Mouse (Mus musculus) embryo, embryonic 10.5 days (tissue): ENCODE data around the gene Zfp324.

Experiments
- DNase-seq: peaks from one replicate; pipeline ENCODE4 v3.0.0-alpha.2; 2015; ENCODE audit warnings: low spot score

The Zfp324 gene

DNA sequence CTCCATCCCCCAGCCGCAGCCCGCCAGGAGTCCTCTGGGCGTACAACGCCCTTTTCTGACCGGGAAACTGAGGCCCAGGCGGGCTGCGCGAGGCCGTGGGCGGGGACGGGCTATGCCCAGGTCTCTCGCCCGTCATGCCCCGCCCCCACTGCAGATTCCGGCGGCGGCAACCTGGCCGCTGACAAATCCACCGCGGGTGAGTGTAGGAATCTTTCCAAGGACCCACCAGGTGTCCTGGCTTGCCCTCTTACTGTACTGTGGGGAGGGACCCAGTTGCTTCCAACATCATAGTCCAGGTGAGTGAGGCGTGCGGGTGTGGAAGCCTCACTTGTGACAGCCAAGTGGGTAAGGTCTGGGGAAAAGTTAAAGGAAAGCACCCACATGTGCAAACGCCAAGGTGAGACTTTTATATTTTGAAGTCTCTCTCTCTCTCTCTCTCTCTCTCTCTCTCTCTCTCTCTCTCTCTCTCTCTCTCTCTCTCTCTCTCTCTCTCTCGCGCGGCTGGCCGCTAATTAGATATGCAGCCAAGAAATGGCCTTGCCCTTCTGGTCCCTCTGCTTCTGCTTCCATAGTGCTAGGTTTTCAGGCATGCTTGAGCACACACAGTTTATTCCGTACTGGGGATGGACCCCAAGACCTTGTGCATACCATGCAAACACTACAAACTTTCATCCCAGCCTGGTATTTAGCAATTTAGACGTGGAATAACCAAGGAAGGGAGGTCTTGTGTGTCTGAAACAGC is 637 bp downstream of the Zfp324 start:
- DNase-seq, result peak; percentile 54

DNA sequence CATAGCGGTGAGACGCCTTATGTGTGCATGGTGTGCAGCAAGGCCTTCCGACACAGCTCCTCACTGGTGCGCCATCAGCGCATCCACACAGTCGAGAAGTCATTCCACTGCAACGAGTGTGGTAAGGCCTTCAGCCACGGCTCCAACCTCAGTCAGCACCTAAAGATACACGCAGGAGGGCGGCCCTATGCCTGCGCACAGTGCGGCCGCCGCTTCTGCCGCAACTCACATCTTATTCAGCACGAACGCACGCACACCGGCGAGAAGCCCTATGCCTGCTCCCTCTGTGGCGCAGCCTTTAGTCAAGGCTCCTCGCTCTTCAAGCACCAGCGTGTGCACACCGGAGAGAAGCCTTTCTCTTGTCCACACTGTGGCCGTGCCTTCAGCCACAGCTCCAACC is 5.3 kb downstream of the Zfp324 start:
- no peak for DNase-seq

DNA sequence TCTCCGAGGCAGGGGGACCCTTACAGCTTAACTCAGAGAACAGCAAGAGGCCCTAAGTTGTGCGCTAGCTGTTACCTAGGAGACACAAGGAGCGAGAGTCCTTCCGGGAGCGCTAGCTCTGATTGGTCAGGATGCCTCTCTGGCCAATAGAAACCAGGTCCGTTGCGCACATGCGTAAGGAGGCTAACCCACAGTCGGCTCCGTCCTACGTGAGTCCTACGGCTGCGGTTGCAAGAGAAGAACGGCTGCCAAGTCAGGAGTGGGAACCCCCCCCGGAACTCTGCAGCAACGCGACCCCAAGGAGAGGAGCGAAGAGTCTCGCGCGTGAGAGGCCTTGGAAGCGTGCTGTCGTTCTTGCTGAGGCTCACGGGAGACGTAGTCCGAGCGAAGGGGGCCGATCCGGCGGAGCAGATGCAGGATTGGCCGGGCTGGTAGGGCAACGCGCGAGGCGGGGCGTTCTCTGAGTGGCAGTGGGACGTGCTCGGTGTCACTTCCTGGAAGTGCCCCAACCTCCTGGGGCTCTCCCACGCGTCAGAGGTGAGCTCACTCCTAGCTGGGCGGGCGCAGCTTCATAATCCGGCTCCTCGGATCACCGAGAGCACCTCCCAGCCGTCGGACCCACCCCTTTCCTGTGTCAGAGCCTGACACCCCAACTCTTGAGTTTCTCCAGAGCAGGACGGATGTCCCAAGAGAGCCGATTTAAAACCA is 12.2 kb downstream of the Zfp324 start, which contains the start of gene Zfp446:
Gene Zfp446, plus strand, starts transcription at position 167 of the 708 bp plus-strand sequence.
- DNase-seq, result peak; percentile 98

DNA sequence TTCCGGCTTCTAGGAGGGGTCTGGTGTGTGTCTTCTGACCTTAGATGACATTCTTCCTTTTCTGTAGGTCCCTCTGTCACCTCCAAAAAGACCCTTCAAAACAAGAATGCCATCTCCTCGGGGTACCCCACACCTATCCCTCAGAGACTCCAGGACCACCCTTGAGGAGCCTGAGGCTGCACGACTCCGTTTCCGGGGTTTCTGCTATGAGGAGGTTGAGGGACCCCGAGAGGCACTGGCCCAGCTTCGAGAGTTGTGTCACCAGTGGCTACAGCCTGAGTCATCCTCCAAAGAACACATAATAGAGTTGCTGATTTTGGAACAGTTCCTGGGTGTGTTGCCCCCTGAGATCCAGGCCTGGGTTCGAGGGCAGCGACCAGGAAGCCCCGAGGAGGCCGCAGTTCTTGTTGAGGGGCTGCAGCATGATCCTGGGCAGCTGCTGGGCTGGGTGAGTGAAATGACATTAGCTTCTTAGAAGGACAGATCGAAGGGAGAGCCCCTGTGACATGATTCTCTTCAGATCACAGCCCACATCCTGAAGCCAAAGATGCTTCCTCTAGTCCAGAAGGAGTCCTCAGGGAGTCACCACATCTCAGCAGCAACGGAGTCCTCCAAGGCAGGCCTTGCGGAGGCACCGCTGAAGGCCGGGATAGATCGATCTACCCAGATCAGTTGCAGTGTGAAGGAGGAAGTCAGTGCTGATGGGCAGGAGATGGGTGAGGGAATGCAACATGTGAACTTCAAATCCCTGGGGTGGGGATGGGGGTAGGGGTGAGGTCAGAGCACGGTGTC is 13.5 kb downstream of the Zfp324 start:
- DNase-seq, result no peak

DNA sequence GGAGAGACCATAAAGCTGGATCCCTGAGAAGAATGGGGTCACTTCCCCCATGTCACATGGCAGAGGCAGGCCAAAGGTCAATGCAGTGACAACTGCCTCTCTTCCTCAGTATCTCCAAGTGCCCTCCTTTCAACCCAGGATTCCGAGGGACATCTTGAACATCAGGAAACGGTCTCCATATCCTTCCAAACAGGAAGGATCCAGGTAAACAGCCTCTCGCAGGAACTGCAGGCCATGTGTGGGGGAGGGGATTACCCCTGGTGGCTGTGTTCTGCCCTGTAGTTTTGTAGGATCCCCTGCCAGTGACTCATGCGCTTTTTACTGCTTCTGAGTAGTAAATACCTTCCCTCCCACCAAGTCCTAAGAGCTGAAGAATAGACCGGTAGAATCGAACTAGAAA is 14.1 kb downstream of the Zfp324 start:
- no peak for DNase-seq

DNA sequence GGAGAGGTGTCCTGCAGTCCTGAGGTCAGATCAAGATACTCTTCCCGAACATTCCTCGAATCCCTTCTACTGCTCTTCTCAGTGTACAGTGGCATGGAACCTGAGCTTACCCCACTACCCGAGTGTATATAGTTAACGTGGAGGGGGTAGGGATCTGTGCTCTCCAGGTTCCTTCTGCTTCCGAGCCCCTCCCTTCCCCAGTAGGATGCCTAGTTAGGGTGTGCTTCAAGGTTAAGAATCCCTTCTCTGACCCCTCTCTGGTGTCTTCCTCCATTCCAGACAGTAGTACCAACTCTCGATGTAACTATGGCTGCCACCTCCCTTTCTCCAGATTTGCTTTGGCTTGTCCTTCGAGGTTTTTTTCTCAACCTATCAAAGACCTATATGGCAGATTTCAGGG is 14.7 kb downstream of the Zfp324 start:
- no peak for DNase-seq

DNA sequence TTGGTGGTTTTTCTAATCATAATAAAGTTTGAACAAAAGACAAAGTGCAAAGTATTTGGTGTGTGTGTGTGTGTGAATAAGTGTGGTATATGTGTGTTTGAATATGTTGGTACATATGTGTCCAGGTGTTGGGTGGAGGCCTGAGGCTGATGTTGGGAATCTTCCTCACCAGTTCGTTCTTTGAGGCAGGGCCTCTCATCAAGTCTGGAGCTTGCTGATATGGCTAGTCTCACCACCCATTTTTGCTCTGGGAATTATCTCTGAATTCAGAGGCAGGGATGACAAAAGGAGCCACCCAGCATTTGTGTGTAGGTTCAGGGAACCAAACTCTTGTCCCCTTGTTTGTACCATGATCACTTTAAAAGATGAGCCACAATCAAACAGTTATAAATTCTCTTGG is 20.1 kb downstream of the Zfp324 start:
- no peak for DNase-seq

DNA sequence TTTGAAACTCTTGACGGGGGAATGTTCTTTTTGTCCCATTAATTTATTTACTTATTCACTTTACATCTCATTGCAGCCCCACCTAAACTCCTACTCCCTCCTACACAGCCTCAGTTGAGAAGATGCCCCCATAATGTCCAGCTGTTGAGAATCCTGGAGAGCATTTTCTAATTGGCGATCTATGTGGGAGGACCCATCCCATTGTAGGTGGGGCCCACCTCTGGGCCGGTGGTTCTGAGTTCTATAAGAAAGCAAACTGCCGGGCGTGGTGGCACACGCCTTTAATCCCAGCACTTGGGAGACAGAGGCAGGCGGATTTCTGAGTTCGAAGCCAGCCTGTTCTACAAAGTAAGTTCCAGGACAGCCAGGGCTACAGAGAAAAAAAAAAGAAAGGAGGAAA is 21.3 kb downstream of the Zfp324 start:
- DNase-seq, result no peak

DNA sequence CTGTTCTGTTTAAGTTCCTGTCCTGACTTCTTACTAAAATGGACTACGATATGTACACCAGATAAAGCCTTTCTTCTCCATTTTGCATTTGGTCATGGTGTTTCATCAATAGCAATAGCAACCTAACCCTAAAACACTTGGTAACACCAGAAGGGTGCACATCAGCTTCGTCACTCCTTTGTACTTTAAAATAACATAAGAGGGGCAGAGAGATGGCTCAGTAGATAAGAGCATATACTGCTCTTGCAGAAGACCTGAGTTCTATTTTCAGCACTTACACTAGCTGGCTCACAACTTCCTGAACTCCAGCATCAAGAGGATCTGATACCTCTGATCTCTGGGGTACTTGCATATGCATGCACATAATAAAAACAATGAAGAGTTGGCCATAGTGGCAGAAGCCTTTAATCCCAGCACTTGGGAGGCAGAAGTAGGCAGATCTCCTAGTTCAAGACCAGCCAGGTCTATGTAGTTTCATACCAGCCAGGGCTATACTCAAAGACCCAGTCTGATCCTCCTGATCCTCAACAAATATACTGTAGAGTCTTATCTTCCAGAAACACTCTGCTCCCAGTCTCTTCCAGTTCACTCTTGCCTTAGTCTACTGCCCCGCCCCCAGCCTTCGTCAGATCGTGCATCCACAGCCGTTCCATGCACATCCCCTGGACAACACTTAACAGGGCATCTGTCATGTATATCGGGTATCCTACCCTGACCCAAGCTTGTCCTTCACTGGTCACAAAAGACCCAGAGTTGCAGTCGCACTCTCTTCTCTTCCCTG is 22.0 kb downstream of the Zfp324 start:
- DNase-seq, result no peak

DNA sequence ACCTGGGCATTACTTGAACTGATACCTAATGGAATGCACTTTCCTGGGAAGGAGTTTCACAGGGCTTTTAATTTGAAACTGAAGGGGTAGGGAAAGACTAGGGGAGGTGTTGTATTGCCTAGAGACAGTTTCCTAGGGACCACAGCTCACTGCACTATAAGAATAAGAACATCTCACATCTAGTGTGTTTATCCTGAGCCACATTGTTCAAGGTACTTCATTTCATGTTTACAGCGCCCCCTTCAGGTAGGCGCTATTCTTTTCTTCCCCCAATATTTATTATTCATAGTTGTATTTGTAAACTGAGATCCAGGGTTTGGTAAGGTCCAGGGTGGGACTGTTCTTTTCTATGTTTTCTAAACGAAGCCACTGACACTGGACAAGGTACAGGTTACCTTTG is 26.6 kb downstream of the Zfp324 start:
- no peak for DNase-seq

DNA sequence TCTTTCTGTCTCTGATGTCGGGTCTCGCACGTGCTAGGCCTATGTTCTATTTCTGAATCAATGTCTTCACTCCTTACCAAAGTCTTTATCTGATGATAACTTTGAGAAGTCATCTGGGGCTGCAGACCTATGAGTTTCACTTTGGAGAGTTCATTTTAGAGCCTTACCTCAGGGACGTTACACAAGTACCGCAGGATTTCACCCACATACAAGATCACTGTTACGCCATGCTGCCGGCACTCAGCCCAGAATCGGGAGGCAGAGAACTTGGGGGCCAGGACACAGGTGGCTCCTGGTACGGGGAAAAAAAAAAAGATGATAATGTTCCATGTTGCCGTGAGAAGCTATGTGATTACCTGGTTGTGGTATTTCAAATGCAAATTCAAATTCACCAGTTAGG is 27.5 kb downstream of the Zfp324 start:
- DNase-seq, result no peak

DNA sequence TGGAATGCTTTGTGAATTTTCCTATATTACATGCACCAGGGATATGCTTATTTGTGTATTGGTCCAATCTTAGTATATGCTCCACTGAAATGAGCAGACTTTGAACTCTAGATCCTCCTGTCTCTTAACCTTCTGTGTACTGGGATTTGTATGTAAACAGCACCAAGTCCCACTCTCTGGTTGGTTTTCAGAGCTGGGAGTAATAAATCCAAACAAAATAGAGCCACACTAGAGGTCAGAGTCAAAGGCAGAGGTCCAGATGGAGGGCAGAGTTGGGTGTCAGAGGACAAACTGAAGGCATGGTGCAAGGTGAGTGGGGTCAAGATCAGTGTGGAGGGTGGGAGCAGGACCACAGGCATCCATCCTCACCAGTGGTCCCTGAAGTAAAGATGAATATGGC is 30.2 kb downstream of the Zfp324 start:
- DNase-seq, result no peak

DNA sequence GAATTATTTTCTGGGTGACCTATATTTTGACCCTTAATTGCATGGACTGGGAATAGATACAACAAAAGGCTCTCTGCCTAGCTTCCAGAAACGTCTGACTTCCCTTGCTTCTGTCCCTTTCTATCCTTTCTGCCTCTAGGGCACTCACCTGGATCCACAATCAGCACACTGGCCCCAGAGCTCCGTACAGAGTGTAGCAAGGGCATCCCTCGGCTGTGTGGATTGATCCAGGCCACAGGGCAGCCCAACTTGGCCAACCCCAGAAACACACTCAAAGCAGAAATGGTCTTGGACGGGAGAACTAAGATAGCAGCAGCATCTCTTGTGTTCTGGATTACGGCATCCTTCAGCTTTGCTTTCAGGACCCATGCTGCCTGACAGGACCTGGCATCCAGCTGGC is 31.6 kb downstream of the Zfp324 start:
- no peak for DNase-seq

DNA sequence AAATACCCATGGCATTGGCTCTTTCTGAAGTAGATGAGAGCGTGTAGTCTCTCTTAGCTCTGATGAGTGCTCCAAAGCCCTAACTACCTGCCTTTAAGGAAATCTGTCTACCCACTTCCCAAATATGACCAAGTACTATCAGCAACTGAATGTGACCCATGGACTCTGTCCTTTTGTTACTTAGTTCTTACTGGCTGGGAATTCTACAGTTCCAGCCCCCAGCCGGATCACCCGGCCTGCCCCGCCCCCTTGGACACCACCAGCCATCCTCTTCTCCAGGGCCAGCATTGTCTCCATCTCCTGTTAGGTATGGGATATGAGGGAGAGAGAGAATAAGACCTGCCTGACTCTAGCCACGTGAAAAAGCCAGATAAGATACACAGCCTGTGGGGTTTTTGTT is 32.4 kb downstream of the Zfp324 start, which contains the start of gene Slc27a5:
Gene Slc27a5, minus strand, starts transcription at position 140 of the 400 bp plus-strand sequence.
- no peak for DNase-seq

DNA sequence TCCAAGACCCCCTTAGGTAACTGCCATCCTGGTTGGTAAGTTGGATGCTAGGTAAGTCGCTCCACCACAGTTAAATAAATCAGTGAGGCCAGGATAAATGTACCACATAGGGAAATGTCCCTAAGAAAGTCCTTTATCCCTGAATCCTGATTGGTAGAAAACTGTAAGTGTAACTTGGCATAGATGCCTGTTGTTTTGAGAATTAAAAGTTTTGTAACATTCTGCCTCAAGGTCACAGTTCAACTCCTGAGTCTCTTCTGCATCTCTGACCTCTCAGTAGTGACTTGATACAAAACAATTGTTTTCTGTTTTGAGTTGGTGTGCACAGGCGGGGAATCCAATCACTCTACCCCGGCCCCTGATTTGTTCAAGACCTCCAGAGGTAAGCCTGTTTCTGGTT is 33.2 kb downstream of the Zfp324 start, which contains the start of gene Trim28:
Gene Trim28, plus strand, starts transcription at position 264 of the 400 bp plus-strand sequence.
- DNase-seq, result no peak

DNA sequence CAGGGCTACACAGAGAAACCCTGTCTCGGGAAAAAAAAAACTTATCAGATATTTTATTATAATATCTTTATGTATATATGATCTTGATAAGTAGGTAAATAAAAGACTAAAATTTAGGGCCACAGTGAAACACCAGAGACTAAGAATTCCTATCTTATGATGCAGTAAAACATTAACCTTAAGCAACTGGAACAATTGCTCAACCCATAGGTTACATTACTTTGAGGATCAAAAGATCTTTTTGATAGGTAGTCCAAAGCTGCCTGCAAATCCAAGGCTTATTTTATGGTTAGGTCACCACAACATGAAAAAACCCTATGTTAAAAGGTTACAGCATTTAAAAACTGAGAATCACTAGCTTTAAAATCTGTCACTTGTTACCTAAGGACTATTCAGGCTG is 35.9 kb downstream of the Zfp324 start:
- no peak for DNase-seq

DNA sequence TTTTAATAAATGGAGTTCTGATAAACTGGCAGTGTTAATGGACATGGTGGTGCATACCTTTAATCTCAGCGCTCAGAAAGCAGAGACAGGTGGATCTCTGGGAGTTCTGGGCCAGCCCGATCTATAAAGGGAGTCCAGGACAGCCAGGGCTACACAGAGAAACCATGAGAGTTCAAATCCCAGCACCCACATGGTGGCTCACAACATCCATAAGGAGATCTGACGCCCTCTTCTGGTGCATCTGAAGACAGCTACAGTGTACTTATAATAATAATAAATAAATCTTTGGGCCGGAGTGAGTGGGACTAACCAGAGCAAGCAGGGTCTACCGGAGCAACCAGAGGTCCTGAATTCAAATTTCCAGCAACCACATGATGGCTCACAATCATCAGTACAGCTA is 37.7 kb downstream of the Zfp324 start:
- no peak for DNase-seq

DNA sequence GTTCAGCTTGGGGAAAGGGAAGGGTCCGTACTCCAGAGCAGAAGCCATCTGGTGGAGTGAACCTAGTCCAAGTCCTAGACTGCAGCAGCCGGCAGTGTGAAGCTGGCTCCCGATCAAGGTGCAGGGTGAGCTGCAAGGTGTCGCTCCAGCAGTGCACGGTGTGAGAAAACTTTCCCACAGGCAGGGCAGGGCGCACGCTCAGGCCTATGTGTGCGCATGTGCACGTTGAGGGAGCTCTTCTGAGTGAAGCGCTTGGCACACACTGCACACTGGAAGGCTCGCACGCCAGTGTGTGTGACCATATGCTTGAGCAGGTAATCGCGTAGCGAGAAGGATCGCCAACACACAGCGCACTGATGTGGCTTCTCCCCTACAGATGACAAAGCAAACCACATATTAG is 40.4 kb downstream of the Zfp324 start:
- no peak for DNase-seq

DNA sequence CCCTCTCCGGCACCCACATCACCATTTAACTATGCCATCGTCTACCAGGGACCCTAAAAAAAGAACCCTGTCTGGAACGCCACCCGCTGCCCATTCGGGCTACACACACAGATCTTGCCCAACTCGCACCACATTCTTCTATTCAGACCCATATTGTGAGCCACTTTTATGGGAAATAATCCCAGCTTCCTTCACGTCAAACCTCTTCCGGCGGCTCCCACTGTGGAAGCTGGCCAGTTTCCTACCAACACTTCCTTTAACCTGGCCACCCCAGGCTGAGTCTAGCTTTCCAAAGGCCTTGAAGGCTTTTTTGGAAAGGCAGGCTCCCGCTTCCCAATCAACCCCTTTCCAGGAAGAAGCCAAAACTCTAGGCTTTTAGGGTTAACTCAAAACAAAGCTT is 40.9 kb downstream of the Zfp324 start:
- DNase-seq, result no peak

DNA sequence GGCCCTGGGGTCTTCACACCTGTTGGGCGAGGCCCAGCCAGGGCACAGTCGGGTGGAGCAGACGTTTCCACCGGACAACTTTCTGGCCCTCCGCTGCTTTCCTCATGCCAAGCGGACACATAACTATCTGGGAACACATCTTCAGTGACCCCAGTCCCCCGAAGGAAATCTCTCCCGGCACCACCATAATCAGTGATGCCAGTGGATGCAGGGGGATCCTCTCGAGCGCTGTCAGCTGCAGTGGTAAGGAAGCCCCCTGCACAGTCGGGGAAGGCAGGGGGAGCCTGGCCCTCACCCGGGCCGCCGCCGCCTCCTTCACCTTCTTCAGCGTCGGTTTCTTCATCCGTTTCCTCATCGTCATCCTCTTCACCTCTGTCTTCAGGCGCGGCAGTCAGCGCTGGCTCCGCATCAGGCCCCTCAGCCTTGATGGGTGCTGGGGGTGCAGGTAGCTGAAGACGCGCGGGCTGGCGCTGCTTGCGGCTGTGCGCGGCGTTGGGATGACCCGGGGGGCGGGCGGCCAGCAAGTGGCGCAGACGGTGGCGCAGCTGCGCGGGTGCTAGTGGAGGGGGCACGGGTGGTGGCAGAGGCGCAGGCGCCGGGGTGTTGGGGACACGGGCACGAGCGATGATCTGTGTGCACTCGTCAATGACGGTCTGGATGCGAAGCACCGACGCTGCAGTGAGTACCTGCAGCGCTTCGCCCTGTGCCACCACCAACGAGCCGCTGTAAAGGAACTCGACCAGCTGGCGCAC is 41.9 kb downstream of the Zfp324 start:
- DNase-seq, result no peak
